Mouse (Mus musculus): ENCODE results near the gene P4hb.
"Not testable (repeated sequence)": the region's sequence is repeated elsewhere in the genome, so short reads cannot be mapped to it uniquely, and the experiment has no call there.

Gene P4hb

DNA sequence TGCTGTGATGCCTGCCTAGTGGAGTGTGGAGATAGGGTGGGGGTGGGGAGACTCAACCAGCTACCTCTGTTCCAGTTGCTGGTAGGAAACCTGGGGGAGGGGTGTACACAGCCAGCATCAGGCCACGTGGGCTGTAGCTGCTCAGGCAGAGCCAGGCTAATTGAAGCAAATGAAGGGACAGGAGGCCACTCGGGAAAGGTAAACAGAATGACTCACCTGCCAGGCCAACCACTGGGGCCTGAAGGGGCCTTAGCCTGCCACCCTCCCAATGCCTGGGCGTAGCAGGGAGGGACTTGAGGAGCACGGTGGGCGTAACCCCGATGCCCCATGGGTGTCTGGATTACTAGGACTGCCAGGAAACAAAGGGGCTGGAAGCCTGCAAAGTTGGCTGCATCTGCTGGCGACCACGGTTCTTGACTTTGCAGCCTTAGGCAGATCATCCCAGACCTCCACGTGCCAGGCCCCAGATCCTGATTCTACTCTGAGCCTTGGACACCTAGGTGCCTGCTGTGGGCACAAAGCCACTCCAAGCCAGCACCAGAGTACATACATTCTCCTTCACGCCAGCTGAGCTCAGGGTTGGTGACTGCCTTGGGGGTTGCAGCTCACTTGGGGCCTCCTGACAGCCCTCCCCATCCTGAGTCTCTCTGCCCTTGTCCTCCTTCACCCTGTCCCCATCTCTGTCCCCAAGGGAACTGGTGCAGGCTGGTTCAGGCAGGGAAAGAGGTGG, 33.6 kb downstream of the P4hb start:
- DNase-seq (ENCODE audit: low spot score) = peak; percentile 82

DNA sequence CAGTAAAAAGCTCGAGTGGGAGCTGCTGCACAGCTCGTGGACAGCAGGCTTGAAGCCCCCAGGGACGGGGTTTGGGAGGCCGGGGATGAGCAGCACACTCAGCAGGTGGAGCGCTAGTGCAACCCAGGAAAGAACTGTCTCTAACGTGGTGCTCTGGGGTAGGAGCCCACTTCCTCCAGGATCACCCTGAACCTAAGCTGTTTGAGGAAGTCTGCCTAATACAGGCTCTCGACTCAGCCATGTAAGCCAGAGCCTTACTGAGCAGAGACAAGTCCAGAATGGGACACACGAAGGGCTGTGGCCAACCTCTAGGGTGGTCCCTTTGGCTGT, 34.1 kb downstream of the P4hb start:
- no peak for DNase-seq (ENCODE audit: low spot score)

DNA sequence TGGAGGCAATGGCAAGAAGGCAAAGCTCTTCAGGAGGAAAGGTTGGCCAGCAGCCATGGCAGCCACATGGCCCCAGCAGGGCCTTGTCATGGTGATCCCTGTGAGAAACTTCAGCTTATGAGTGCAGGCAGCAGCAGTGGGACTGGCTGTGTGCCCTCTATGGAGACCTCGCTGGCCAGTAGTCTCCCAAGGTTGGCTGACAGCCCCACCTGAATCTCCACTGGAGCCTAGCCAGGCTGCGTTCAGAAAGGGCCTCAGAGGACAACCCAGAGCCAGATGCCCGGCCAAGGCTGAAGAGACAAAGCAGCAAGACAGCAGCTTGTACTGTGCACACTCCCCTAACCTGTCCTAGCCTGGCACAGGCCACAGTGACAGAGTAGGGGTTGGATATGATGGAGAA, 34.6 kb downstream of the P4hb start:
- DNase-seq (ENCODE audit: low spot score) = peak; percentile 90

DNA sequence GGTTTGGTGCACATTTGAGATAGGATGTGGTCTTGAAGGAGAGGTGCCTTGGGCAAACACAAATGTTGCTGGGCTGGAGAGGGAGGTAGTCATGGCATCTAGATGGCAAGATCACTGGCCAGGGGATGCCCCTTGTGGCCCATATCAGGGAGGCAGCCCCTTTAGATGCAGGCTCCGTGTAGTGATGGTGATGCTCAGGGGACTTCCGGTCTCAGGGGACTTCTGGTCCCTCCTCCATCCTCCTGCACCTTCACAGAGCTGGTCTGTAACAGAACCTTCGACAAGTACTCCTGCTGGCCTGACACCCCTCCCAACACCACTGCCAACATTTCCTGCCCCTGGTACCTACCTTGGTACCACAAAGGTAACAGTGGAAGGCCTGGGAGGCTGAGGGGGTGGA, 37.2 kb downstream of the P4hb start:
- no peak for DNase-seq (ENCODE audit: low spot score)

DNA sequence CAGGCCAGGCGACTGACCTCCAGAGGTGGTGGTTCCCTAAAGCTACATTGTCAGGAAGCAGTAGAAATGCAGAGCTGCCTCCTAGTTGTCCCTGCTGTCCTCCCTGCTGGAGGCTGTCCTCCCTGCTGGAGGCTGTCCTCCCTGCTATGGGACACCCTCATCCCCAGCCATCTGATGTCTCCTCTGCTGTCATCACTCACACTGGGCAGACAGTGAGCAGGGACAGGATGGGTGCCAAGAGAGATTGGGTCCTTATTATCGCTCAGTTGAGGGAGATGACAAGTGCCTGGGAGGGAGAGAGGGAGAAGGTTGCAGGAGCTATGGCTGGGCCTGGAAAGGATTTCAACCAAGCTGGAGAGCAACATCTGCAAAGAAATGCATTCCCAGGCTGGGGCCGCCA, 37.9 kb downstream of the P4hb start:
- DNase-seq (ENCODE audit: low spot score) = peak; percentile 35

DNA sequence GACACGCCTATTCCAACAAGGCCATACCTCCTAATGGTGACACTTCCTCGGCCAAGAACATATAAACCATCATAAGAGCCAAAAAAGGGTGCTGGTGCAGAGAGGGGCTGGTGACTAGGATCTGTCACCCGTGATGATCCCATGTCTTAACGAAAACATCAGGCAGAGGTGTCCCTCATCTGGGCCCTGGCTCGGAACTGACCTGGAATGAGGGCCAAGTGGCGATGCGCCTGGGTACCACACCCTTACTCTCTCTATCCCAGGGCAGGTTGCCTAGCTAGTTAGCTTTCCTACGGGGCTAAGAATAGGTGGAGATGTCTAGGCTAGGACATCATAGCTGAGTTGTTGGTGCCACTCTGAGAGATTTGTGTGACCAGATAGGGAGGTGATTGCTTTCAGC, 39.0 kb downstream of the P4hb start:
- no peak for DNase-seq (ENCODE audit: low spot score)

DNA sequence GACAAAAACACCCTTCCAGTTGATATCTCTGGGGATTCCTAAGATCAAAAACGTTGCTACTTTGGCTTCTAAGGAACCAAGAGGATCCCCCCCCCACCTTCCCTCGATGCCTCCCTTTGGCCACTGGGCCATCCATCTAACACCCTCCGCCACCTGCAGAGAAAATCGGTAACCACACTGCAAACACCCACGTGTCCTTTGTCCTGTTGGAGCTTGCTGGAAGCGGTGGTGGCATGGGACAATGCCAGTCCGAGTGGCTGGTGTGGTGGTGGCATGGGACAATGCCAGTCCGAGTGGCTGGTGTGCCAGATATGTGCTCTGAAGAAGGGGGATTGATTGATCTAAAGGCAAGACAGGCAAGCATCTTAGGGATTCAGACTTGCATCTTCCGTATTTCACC, 41.4 kb downstream of the P4hb start:
- DNase-seq (ENCODE audit: low spot score) = no peak

DNA sequence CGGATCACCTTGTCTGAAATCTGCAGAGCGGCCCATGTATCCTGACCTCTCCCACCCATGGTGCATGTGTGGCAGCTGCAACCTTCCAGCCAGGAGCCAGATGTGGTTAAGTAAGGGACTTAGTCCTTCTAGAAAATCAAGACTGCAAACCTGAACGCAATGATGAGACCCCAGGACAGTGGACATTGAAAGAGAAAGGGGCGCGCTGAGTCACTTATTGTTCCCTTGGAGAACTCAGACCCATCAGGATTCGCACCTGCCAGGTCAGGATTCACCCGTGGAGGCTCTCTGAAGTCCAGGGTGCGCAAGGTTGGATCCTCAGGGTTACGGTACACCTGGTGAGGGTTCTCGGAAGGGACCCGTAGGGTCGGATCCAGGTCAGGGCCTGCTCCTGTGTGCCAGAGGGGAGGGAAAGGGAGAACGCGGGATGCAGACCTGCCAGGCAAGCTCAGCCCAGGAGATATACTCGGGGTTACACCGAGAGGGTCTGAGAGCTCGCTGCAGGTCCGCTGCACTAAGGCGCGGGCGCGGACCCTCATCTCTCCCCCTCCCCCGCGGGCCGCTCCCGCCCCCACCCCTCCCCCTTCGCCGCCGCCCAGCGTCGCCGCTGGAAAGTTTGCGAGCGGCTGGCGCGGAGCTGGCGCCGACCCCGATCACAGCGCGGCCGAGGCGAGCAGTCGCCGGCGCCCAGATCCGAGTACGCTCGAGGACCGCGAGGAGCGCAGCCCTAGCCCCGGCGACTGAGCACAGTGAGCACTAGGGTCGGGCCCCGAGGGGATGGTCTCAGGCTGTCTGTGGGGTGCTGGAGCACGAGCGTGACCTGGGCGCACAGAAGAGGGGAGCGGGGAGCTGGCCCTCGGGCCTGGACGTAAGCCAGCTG, 42.7 kb downstream of the P4hb start, which contains the start of gene Gcgr:
TSS of gene Gcgr (plus strand) at position 615 of the 880 bp plus-strand sequence.
- no peak for DNase-seq (ENCODE audit: low spot score)

DNA sequence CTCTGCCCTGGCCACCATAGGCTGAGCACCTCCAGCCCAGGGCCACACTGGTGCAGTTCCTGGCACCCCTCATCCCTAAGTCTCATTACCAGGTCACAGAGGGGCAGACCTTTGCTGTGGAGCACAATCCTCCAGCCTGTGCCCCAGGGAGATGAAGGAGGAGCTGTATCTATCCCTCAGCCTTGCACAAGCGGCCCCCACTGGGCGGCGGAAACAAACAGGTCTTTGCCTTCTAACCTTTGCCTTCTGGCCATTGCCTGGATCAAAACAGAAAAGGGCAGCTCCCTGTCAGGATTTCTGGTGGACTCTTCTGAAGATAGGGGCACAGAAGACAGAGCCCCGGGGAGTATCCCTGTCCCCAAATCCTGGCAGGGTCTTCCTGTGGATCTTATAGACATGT, 44.1 kb downstream of the P4hb start:
- no peak for DNase-seq (ENCODE audit: low spot score)

DNA sequence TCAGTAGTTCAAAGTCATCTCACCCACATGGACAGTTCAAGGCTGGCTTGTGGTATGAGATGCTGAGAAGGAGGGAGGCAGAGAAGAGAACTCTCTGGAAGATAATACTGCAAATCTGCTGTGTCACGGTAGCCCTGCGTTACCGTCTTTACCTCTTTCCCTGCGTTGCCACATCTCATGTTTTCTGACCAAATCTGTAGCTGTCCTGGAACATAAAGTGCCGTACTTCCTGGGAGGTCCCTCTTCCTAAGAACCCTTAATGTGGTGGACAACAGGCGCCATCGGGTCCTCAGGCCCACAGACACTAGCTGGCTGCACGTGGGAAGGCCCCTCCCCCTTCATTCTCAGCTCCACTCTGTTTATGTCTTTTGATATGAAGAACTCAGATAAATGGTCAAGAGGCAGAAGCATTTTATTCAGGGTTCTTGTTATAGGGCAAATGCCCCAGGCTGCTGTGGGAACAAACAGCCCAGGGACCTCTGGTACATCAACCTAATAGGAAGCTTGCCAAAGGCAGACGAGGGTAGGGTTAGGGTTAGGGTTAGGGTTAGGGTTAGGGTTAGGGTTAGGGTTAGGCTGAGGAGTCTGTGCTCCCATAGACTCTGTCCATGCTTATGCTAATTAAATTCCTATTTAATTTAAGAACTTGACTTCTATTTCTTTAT, 45.2 kb downstream of the P4hb start:
- no peak for DNase-seq (ENCODE audit: low spot score)

DNA sequence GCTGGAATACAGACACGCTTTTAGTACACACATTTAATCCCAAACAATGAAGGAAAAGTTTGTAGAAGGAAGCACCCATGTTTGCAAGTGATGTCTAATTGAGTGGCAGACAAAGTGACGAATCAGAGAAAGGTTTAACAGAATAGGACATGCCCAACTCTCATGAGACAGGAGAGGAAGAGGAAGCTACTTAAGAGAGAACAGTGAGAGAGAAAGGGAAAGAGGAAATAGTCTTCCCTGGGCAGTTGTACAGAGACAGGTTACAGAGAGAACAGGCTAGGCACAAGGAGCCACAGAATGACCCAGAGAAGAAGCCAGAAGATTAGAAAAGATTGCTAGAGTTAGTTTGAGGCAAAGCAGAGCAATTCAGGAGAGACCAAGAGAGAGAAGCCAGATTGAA, 47.1 kb downstream of the P4hb start:
- no peak for DNase-seq (ENCODE audit: low spot score)

DNA sequence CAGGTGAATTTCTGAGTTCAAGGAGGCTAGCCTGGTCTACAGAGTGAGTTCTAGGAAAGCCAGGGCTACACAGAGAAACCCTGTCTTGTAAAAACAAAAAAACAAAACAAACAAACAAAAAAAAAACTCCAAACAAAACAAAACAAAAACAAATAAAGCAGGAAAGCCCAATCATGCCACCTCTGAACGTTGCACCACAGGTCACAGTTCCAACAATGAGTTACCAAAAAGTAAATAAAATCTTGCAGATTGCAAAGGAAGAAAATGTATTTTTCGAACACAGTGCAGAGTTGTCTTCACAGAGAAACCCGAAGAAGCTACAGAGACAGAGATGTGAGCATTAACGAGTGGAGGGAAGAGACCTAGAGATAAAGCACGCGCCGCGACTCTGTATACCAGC, 50.5 kb downstream of the P4hb start:
- DNase-seq (ENCODE audit: low spot score) = no peak

DNA sequence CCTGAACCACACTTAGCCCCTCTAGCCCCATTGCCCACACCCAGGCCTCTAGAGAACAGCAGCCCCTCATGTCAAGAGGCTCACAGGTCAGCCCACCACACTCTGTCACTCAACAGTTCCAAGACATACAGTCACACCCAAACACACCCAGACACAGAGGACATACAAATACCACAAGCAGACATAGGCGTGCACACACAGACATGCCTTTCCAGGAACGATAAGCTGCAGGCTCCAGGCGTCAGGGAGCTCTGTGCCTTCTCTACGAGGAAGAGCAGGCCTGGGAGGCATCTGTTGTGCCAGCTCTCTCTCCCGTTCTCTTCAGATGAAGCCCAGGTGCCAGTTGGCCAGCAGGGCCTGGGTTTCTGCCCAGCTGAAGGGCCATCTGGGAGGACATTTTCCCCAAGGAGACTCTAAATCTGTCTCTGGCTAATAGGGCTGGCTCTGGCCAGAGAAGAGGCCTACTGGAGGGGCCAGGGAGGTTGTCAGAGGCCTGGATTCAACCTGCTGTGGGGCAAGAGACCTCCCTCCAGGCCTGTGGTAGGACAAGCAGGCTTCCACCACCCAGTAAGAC, 52.0 kb downstream of the P4hb start:
- peak; percentile 99 for DNase-seq (ENCODE audit: low spot score)

DNA sequence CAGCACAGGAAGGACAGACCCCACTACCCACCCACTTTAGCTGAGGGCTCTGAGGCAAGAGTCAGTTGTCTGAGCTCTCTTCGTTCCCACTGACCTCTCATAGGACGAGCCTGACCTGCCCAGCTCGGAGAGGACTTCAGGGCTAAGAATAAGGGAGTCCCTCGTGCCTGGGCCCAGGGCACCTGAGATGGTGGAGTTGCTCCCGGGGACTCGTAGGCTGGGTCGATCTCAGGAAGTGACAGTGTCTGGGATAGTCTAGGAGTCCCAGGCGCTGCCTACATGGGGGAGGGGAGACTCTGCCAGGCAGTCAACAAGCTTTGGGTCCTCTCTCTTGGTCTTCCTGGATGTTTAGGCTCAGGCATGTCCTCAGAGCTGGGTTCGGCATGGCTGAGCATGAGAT, 52.6 kb downstream of the P4hb start:
- peak; percentile 59 for DNase-seq (ENCODE audit: low spot score)

DNA sequence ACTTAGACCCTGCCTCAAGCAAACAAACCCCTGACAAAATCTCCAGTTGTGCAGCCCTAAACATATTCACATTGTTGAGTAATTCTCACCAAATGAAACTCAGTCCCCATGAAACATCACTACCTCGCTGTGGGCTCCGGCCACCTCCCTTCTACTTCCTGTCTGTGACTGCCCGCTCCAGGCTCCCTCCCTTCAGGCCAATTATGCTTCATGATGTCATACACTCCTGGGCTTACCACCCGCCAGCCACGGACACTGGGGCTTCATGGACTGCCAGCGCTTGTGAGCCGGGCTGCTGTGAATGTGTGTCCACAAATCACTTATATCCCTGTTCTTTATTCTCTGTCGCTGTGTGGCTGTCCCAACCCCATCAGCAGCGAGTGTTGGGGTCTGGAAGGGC, 53.3 kb downstream of the P4hb start:
- DNase-seq (ENCODE audit: low spot score) = peak; percentile 93

DNA sequence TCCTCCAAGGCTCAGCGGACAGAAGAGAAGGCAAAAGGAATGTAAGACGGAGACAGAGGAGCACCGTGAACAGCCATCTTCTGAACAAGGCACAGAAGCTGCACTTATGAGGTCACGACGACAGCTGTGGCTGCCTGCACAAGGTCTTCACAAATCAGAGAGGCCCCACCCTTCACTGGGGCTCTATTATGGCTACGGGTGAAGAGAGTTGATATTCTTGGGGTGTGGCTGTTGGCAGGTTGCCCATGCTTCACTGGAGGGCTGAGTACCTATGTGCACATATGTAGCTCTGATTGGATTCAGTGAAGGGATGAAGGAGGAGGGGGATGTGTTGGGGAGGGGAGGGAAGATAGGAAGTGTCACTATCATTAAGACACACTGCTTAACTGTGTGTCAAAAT, 54.5 kb downstream of the P4hb start:
- peak; percentile 46 for DNase-seq (ENCODE audit: low spot score)

DNA sequence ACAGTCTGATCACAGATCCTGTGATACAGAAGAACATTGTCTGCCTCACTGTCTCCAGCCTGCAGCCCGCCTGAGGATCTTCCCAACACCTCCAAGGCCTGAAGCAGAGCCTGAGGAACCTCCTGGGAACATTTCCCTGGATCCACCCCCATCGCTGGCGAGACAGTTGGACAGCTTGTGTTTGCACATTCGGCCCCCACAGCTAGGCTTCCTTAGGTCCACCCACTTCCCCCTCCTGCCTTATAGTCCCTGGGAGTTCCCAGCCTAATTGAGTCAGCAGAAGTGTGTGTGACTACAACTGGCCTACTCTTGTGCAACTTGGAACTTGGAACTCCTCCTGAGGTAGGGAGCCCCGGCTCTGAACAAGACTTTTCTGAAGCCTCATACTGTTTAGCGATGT, 55.0 kb downstream of the P4hb start:
- DNase-seq (ENCODE audit: low spot score) = peak; percentile 52

DNA sequence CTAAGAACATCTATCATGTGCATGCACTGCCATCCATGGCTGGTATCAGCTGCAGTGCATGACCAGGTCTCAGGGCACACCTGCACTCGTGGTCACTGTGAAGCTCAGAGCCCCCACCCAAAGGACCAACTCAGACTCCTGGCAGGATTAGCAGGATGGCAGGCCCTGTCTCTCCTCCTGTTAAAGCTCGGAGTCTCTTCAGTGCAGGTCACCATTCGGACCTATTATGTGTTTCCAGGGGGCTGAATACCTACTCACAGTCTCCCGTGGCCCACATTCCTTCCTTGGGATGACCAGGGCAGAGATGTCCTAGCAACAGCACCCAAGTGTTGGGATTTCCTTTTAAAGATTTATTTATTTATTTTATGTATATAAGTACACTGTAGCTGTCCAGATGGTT, 55.9 kb downstream of the P4hb start:
- no peak for DNase-seq (ENCODE audit: low spot score)

DNA sequence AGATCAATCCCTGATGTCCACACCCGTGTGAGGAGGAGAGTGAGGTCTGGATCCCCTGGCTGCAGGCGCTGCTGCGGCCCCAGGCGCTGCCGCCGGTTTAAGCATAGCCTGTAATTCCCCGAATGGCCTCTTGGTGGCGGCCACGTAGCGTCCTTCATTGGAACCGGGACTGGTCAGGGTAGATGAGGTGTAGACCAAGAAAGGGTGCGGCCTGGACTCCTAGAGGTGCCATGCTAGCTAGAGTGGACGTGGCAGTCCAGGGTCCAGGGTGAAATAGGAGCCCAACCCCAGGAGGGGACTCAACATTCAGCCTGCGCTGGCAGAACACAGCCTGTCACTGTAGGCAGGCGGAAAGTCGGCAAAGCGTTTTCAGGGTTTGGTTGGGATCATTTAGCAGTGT, 57.4 kb downstream of the P4hb start:
- DNase-seq (ENCODE audit: low spot score) = peak; percentile 88

DNA sequence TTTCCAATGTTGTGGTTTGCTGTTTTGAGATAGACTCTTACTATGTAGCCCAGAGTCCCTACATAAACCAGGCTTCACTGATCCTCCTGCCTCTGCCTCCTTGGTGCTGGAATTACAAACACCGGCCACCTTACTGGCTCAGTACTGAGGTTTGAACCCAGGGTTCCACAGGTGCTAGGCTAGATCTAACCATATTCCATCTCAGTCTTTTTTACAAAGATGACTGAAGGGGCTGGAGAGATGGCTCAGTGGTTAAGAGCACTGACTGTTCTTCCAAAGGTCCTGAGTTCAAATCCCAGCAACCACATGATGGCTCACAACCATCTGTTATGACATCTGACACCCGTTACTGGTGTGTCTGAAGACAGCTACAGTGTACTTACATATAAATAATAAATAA, 58.8 kb downstream of the P4hb start:
- DNase-seq (ENCODE audit: low spot score) = not testable (repeated sequence)

DNA sequence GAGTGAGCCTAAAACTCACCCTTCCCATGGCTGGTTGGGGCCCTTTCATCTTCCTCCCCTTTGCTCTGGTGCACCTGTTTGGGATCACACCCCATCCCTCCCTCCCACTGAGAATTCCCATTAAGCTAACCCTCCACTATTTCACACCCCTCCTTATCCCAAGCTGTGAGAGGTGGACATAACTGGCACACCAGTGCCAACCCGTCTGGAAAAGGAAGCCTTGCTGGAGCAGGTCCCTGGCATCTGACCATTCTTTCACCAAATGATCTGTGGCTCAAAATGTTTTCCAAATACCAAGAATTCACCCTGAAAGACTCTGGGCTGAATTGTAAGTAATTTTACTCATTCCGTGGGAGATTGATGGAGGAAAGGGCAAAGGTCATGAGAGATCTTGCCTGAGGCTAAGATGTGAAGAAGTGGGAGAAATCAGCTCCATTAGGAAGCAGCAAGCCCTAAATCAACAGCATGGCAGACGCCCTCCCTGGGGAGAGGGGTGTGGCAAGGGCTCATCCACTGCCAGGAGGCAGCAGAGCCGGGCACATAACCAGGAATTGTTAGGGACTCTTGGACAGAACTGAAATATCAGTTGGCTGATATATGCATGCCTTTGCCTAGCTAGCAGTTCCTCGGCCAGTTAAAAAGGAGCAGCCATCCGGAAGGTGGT, 60.1 kb downstream of the P4hb start:
- peak; percentile 85 for DNase-seq (ENCODE audit: low spot score)

DNA sequence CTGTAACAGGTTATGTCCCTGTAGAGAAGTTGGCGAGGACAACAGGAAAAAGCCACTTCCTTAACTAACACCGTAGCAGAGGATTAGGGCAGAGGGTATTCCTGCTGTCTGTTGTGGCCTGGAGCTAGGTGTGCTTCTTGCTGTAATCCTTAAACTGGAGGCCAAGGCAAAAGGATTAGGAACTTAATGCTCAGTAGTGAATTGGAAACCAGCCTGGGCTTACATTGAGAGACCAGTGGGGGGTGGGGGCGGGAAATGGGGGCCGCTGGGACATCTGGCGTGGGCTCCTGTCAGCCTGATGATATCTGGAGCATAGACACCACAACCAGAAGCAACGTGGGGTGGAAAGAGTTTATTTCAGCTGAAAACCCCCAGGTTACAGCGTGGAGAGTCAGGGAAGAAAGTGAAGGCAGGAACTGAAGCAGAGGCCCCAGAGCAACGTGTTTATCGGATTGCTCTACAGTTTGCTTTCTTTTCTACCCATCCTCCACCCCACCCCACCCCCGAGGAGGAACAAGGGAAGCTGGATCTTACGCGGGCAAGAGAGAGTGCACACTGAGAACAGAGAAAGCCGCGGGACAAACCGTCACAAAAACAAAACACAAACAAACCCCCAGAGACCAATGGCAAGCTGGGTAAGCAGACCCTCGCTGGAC, 62.5 kb downstream of the P4hb start:
- peak; percentile 35 for DNase-seq (ENCODE audit: low spot score)
